Mouse (Mus musculus) limb, embryonic 15.5 days (tissue): ENCODE results near the gene Nr1h3. TPM values are rescaled to one million over a fixed set of nuclear protein-coding genes. Genes with fewer than 3 reads are reported as not detected.

Source experiments
- ATAC-seq: fragments of 200-750 bp; cut with Nextera tagmentation; 2 replicates; pipeline ENCODE4 v1.8.0; 2017; ENCODE audit warnings: low read depth, moderate TSS enrichment; ENCODE audit not compliant: insufficient number of reproducible peaks, low FRiP score, low TSS enrichment
- H3K27ac ChIP-seq: fragments of 300-500 bp; sonication (generic); 2 replicates; pipeline ENCODE4 v1.5.1; 2015; ENCODE audit warnings: moderate library complexity, mild to moderate bottlenecking, inconsistent platforms
- H3K27me3 ChIP-seq: fragments of 300-500 bp; sonication (generic); 2 replicates; pipeline ENCODE4 v1.6.1; 2015; ENCODE audit warnings: inconsistent platforms
- H3K36me3 ChIP-seq: fragments of 300-500 bp; sonication (generic); 2 replicates; pipeline ENCODE4 v1.6.1; 2015; ENCODE audit warnings: inconsistent platforms
- H3K4me1 ChIP-seq: fragments of 300-500 bp; sonication (generic); 2 replicates; pipeline ENCODE4 v1.6.1; 2015; ENCODE audit warnings: inconsistent platforms
- H3K4me2 ChIP-seq: fragments of 300-500 bp; sonication (generic); 2 replicates; pipeline ENCODE4 v1.6.1; 2015; ENCODE audit warnings: mild to moderate bottlenecking, inconsistent platforms
- H3K4me3 ChIP-seq: fragments of 300-500 bp; sonication (generic); 2 replicates; pipeline ENCODE4 v1.5.1; 2015; ENCODE audit warnings: mild to moderate bottlenecking, inconsistent platforms
- H3K9ac ChIP-seq: fragments of 300-500 bp; sonication (generic); 2 replicates; pipeline ENCODE4 v1.6.1; 2015; ENCODE audit warnings: inconsistent platforms
- H3K9me3 ChIP-seq: fragments of 300-500 bp; sonication (generic); 2 replicates; pipeline ENCODE4 v1.6.1; 2016; ENCODE audit warnings: inconsistent platforms
- WGBS: fragments of 180-500 bp; shearing (Covaris S2); methylation state at CpG from one replicate; pipeline ENCODE4 v1.1.7; 2015; 5-methylcytosine and 5-hydroxymethylcytosine counted together
- polyA plus RNA-seq: library from polyadenylated mRNA; unstranded; fragments of >200 nt; fragmentation: Nextera tagmentation; extraction: Ambion mirVana; gene quantifications from 2 replicates; pipeline ENCODE4 v1.2.1, GENCODE M21; 2015

Nr1h3 gene
- polyA plus RNA-seq, 1 experiment from 2014 or later: 2.2 TPM

DNA sequence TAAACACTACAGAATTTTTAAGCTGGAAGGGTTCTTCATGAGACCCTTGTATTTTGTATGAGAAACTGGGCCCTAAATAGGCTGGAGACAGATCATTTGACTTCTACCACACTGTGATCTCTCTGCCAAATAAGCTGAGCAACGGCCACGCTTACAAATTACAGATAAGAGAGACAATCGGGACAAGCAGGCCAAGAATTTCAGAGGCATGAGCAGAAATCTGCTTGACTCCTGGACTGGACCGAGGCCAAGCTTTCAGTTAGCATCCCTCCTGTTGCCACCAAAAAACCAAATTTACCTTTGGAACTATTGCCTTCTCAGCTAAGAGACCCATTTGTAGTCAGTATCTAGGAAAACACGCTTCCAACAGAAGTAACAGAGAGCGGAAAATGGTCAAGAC, 42.0 kb downstream of the Nr1h3 start:
- Histone ChIP-seq H3K27me3 (no peaks in the 10 kb centered on the region), H3K4me1 (no peaks in the 10 kb centered on the region), H3K27ac (no peak overlapping the region), H3K4me3 (no peak overlapping the region), H3K9ac (no peak overlapping the region), H3K4me2 (no peak overlapping the region), H3K9me3 (no peaks in the 10 kb centered on the region), H3K36me3 (peaks cover 72% of the 10 kb centered on the region)
- no peak for ATAC-seq
- 84% methylated on average over 6 of the region's 6 CpGs for WGBS

DNA sequence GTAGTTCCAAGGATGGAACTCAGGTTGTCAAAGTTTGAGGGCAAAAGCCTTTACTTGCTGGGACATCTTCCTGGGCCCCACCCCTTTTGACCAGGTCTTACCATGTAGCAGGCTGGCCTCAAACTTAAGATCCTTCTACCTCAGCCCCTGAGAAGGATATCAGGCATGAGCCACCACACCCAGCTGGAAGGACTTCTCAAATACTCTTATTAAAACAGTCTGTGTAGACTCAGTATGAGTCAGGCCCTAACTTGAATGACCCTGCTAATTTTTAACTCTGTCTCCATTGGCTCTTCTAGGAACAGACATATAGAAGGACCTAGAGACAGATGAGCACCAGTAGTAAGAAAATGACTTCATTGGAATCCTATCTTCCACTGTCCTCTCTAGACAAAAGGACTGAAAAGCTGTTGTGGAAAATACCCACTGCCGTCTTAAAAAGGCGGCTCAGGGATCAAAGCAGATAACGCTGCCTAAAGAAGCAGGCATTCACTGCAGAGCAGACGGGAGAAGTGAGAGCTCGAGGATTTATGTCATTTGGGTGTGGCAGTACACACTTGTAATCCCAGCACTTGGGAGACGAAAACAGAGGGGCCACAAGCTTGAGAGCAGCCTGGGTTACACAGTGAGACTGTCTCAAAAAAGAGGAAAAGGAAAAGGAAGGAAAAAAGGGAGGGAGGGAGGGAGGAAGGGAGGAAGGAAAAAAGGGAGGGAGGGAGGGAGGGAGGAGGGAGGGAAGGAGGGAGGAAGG, 45.5 kb downstream of the Nr1h3 start:
- Histone ChIP-seq H3K4me3 (no peak overlapping the region), H3K4me2 (no peak overlapping the region), H3K36me3 (peaks cover 68% of the 10 kb centered on the region), H3K4me1 (no peaks in the 10 kb centered on the region), H3K27me3 (no peaks in the 10 kb centered on the region), H3K9ac (no peak overlapping the region), H3K27ac (no peak overlapping the region), H3K9me3 (no peaks in the 10 kb centered on the region)
- ATAC-seq: no peak
- WGBS: 18% methylated on average over 6 of the region's 6 CpGs

DNA sequence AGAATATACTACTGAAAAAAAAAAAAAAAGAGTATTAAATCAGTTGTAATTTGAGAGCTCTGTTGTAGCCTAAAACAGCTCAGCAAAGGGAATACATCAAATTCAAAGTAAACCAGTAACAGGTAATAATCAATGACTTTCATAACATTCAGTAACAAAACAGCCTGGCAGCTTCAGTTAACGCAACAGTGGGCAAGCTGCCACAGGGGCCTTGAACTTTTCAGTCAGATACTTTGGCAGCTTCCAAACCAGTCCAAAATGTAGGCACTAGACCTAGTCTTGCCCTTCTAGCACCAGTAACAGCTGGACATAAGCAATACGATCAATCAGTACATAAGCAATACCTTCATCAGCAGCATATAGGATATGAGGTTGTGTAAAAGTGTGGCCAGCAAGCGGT, 48.5 kb downstream of the Nr1h3 start:
- Histone ChIP-seq H3K9me3 (no peaks in the 10 kb centered on the region), H3K4me1 (no peaks in the 10 kb centered on the region), H3K27ac (no peak overlapping the region), H3K36me3 (peaks cover 57% of the 10 kb centered on the region), H3K9ac (no peak overlapping the region), H3K27me3 (no peaks in the 10 kb centered on the region), H3K4me2 (no peak overlapping the region), H3K4me3 (no peak overlapping the region)
- no peak for ATAC-seq
- 88% methylated on average over 3 of the region's 3 CpGs for whole genome bisulfite sequencing

DNA sequence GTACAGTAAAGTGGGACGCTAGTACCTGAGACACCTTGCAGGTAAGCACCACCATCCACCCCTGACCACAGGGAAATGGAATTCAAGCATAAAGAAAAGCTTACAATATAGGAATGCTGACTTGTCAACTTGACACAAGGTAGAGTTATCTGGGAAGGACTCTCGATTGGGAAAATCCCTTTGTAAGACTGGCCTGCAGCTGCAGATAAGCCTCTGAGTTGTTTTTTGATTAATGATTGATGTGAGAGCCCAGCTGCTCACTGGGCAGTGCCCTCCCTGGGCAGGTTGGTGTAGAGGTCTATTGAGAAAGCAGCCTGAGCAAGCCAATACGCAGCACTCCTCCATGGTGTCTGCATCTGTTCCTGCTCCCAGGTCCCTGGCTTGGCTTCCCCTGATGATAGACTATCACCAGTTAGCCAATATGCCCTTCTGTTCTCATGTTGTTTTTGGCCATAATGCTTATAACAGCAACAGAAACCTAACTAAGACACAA, 49.7 kb downstream of the Nr1h3 start:
- no peak overlapping the region for H3K9ac ChIP-seq
- H3K27ac ChIP-seq: no peak overlapping the region
- ATAC-seq: no peak
- peaks cover 54% of the 10 kb centered on the region for H3K36me3 ChIP-seq
- H3K4me3 ChIP-seq: no peak overlapping the region
- no peaks in the 10 kb centered on the region for H3K4me1 ChIP-seq
- no peaks in the 10 kb centered on the region for H3K27me3 ChIP-seq
- H3K4me2 ChIP-seq: no peak overlapping the region
- no peaks in the 10 kb centered on the region for H3K9me3 ChIP-seq
- 83% methylated on average over 3 of the region's 3 CpGs for WGBS

DNA sequence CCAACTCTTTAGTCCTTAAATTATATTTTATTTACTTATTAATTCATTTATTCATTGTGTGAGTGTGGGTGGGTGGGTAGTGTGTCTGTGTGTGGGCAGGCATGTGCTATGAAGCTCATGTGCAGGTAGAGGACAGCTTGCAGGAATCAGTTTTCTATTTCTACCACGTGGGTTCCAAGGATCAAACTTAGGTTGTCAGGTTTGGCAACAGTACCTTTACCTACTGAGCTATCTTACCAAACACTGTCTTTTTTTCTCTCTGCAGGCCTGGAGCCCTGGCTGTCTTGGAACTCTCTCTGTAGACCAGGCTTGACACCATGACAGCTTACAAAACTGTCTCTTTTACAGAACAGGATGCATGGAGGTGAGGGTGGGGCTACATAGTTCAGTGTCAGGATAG, 51.3 kb downstream of the Nr1h3 start:
- no peak for ATAC-seq
- Histone ChIP-seq H3K9ac (no peak overlapping the region), H3K27ac (no peak overlapping the region), H3K36me3 (peaks cover 50% of the 10 kb centered on the region), H3K27me3 (no peaks in the 10 kb centered on the region), H3K9me3 (no peaks in the 10 kb centered on the region), H3K4me3 (no peak overlapping the region), H3K4me2 (no peak overlapping the region), H3K4me1 (no peaks in the 10 kb centered on the region)
- WGBS: 72% methylated on average over 1 of the region's 1 CpGs

DNA sequence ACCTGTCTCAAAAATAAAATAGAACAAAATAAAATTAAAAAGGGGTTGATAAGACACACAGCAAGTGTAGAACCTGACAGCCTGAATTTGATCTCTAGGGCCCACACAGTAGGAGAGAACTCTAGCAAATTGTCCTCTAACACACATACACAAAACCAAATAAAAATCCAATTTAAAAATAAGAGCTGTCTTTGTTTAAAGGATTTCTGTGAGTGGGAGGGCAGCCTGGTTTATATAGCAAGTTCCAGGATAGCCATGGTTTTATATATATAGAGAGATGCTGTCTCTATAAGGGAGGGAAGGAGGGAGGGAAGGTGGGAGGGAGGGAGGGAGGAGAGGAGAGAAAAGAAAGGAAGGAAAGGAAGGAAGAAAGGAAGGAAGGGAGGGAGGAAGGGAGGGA, 54.5 kb downstream of the Nr1h3 start:
- Histone ChIP-seq H3K36me3 (peaks cover 48% of the 10 kb centered on the region), H3K9me3 (no peaks in the 10 kb centered on the region), H3K4me2 (no peak overlapping the region), H3K27me3 (no peaks in the 10 kb centered on the region), H3K4me1 (no peaks in the 10 kb centered on the region), H3K27ac (no peak overlapping the region), H3K4me3 (no peak overlapping the region), H3K9ac (no peak overlapping the region)
- no peak for ATAC-seq

DNA sequence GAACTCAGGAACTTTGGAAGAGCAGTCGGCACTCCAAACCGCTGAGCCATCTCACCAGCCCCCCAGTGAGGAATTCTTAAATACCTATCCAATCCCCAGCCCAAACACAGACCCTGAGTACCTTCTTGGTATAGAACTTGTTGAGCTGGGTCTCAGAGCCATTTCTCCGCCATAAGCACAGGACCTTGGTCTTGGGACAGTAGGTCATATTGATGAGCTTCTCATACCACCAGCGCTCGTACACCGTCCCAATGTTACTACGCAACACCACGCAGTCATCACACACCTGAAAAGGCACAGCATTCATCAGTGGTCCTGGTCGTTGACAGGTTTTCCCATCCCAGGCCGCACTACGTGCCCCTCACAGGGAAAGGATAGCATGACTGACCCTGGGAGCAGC, 59.2 kb downstream of the Nr1h3 start:
- 97% methylated on average over 11 of the region's 11 CpGs for WGBS

DNA sequence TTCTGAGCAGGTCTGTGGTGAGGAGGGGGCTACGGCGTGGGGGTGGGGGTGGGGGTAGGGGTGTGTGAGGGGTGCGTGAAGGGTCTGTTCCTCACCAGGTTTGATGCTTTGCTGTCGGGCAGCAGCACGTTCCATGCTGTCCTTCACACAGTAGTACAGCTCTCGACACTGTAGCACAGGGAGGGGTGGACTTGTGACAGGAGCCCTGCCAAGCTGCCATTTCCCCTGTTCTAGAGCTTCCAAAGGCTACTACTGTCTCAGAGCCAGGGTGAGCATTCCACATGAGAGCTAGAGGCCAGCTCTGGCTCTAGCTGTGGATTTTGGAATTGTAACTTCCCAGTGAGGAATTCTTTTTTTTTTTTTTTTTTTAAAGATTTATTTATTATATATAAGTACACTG, 59.7 kb downstream of the Nr1h3 start:
- 91% methylated on average over 6 of the region's 6 CpGs for WGBS
- no peak for ATAC-seq
- H3K27me3 ChIP-seq: no peaks in the 10 kb centered on the region
- no peaks in the 10 kb centered on the region for H3K4me1 ChIP-seq
- peaks cover 73% of the 10 kb centered on the region for H3K36me3 ChIP-seq
- H3K9ac ChIP-seq: no peak overlapping the region
- H3K4me3 ChIP-seq: no peak overlapping the region
- no peaks in the 10 kb centered on the region for H3K9me3 ChIP-seq
- H3K4me2 ChIP-seq: no peak overlapping the region
- H3K27ac ChIP-seq: no peak overlapping the region

More for the DNA sequence above, 59.2 kb downstream of the Nr1h3 start:
- Histone ChIP-seq H3K36me3 (peaks cover 68% of the 10 kb centered on the region), H3K4me3 (no peak overlapping the region), H3K27ac (no peak overlapping the region), H3K27me3 (no peaks in the 10 kb centered on the region), H3K9ac (no peak overlapping the region), H3K4me1 (no peaks in the 10 kb centered on the region), H3K4me2 (no peak overlapping the region), H3K9me3 (no peaks in the 10 kb centered on the region)
- ATAC-seq: no peak

DNA sequence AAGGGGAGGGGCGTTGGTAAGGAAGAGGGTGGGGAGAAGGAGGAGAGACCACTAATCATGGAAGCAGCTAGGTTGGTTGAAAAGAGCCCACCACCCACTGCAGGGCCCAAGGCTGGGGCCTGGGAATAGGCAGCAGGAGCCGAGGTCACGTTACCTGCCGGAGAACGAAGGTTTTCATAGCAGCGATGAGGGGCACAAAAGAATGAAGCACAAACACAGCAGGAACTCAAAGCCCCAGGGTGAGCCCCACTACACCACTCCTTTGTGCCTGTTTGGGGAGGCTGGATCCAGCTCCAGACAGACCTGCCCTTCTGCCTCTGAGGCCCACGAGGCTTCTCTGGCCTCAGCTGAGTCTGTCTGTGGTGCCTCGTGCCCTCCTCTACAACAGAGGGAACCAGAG, 62.9 kb downstream of the Nr1h3 start:
- WGBS: 79% methylated on average over 8 of the region's 8 CpGs
- Histone ChIP-seq H3K4me3 (no peak overlapping the region), H3K27ac (no peak overlapping the region), H3K4me1 (no peaks in the 10 kb centered on the region), H3K9ac (no peak overlapping the region), H3K27me3 (no peaks in the 10 kb centered on the region), H3K4me2 (no peak overlapping the region), H3K36me3 (peaks cover 67% of the 10 kb centered on the region), H3K9me3 (no peaks in the 10 kb centered on the region)
- ATAC-seq: no peak

DNA sequence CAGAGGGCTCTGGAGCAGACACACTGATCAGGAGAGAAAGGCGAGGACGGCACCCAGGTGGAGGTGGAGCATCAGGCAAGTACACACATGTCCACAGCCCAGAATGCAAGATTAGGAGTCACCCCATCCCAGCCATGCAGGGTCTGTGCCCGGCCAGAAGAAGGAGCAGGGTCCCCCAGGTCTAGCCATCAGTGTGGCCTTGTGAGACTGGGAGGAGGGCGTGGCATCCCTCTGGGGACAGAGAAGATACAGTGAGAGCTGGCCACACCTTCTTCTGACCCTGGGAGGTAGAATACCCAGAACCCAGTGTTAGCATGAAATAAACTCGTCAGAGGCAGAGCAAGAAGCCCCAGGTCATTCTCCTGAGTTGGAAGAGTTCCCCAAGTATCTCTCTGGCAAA, 63.3 kb downstream of the Nr1h3 start:
- no peak overlapping the region for H3K27ac ChIP-seq
- H3K4me1 ChIP-seq: no peaks in the 10 kb centered on the region
- H3K9ac ChIP-seq: no peak overlapping the region
- WGBS: 70% methylated on average over 5 of the region's 5 CpGs
- ATAC-seq: no peak
- no peak overlapping the region for H3K4me3 ChIP-seq
- H3K9me3 ChIP-seq: no peaks in the 10 kb centered on the region
- no peaks in the 10 kb centered on the region for H3K27me3 ChIP-seq
- H3K4me2 ChIP-seq: no peak overlapping the region
- H3K36me3 ChIP-seq: peaks cover 64% of the 10 kb centered on the region

DNA sequence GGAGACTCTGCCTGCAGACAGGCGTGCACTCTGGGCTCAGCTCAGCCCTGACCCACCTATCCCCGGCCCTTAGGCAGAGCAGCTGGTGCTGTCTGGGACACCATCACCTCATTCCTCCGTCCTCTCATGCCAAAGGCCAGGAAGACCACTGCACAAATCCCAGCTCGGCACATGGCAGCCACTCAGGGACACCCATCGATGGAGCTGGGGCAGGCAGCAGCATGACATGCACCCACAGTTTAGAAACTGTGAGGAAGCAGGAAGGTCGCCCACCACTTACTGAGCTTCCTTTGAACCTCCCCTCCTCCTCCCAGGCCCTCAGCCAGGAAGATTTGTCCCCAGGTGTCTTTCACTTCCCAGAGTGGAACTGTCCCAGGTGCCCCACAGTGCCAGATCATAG, 65.2 kb downstream of the Nr1h3 start:
- WGBS: 83% methylated on average over 6 of the region's 6 CpGs
- no peak overlapping the region for H3K4me2 ChIP-seq
- no peaks in the 10 kb centered on the region for H3K27me3 ChIP-seq
- no peak for ATAC-seq
- no peaks in the 10 kb centered on the region for H3K9me3 ChIP-seq
- H3K9ac ChIP-seq: no peak overlapping the region
- H3K4me3 ChIP-seq: no peak overlapping the region
- peaks cover 3% of the 10 kb centered on the region; the same call in 1 of the 2 replicates for H3K4me1 ChIP-seq
- H3K36me3 ChIP-seq: peaks cover 48% of the 10 kb centered on the region
- no peak overlapping the region for H3K27ac ChIP-seq

DNA sequence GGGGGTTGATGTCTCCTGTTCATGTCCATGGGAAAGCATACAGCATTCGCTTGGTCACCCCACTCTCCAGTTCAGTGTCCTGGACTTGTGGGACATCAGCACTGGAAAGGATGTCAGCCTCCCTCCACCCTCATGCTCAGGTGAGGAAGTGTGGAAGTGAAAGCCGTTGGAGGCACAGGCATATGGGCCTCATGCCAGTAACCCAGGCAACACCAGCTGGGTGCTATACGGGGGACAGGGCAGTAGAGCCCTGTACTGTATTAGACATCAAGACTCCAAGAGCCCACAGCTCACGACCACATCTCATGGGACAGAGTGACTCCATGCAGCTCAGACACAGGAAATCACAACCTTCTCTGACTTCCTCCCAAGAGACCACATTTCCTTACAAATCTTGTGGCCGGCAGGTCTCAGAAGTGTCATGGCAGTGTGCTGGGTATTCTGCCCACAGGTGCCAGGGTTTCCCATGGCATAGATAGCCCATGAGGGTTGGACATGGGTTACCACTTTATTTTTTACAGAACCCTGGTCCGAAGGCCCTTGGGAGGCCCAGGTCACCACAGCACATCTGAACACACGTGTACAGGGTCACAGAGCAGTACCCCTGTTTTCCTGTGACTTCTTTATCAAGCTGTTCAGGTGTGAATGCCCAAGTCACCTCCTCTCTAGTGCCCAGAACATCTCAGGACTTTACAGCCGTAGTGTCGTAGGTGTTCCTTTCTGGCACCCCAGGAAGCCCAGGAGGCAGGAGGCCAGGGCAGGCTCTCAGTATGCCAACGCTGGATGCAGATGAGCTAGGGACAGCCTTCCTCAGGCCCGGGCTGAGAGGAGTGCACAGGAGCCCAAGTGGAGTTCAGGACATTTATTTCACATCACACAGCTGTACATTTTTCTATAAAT, 65.9 kb downstream of the Nr1h3 start:
- no peak for ATAC-seq
- H3K9me3 ChIP-seq: no peaks in the 10 kb centered on the region
- no peak overlapping the region for H3K27ac ChIP-seq
- no peaks in the 10 kb centered on the region for H3K27me3 ChIP-seq
- H3K4me2 ChIP-seq: no peak overlapping the region
- no peak overlapping the region for H3K9ac ChIP-seq
- no peak overlapping the region for H3K4me3 ChIP-seq
- peaks cover 4% of the 10 kb centered on the region; the same call in 1 of the 2 replicates for H3K4me1 ChIP-seq
- WGBS: 76% methylated on average over 11 of the region's 11 CpGs
- peaks cover 44% of the 10 kb centered on the region for H3K36me3 ChIP-seq
